Mouse (Mus musculus) MN1 (cell line): Measurements from ENCODE around the gene Arhgef2.
A peak's percentile ranks its signal among the peaks of the same experiment; 100 is the strongest.

ENCODE experiments used
- DNase-seq: peaks from one replicate; pipeline ENCODE4 v3.0.0-alpha.2; 2016; ENCODE audit warnings: low spot score

Arhgef2 gene

GRCm38 (mm10) chr3:88621537-88622112 lies 15.9 kb downstream of the Arhgef2 start:
- peak; percentile 64 for DNase-seq

- peak; percentile 50 for DNase-seq
Observed at GRCm38 (mm10) chr3:88622113-88622940, 16.6 kb downstream of the Arhgef2 start.

- peak; percentile 58 for DNase-seq
Observed at GRCm38 (mm10) chr3:88622941-88623345, 17.2 kb downstream of the Arhgef2 start.

- no peak for DNase-seq
Observed at GRCm38 (mm10) chr3:88623346-88624135, 17.8 kb downstream of the Arhgef2 start.

GRCm38 (mm10) chr3:88624324-88624723 lies 18.6 kb downstream of the Arhgef2 start:
- no peak for DNase-seq

- peak; percentile 76 for DNase-seq
Observed at GRCm38 (mm10) chr3:88624951-88625350, 19.2 kb downstream of the Arhgef2 start.

- DNase-seq, result no peak
Observed at GRCm38 (mm10) chr3:88625531-88625930, 19.8 kb downstream of the Arhgef2 start.

- no peak for DNase-seq
Observed at GRCm38 (mm10) chr3:88626316-88626715, 20.6 kb downstream of the Arhgef2 start.

- no peak for DNase-seq
Observed at GRCm38 (mm10) chr3:88627114-88627513, 21.3 kb downstream of the Arhgef2 start.

GRCm38 (mm10) chr3:88627535-88627934 lies 21.8 kb downstream of the Arhgef2 start:
- no peak for DNase-seq

- no peak for DNase-seq
Observed at GRCm38 (mm10) chr3:88628766-88629165, 23.0 kb downstream of the Arhgef2 start.

- no peak for DNase-seq
Observed at GRCm38 (mm10) chr3:88629244-88629643, 23.5 kb downstream of the Arhgef2 start.

- no peak for DNase-seq
Observed at GRCm38 (mm10) chr3:88630018-88630417, 24.3 kb downstream of the Arhgef2 start.

- no peak for DNase-seq
Observed at GRCm38 (mm10) chr3:88630849-88631341, 25.1 kb downstream of the Arhgef2 start.

- peak; percentile 63 for DNase-seq
Observed at GRCm38 (mm10) chr3:88631921-88632587, 26.3 kb downstream of the Arhgef2 start.

GRCm38 (mm10) chr3:88633056-88633455 lies 27.3 kb downstream of the Arhgef2 start:
- no peak for DNase-seq

- no peak for DNase-seq
Observed at GRCm38 (mm10) chr3:88635506-88636275, 29.9 kb downstream of the Arhgef2 start.

GRCm38 (mm10) chr3:88636555-88636986 lies 30.8 kb downstream of the Arhgef2 start:
- no peak for DNase-seq

GRCm38 (mm10) chr3:88637134-88637533 lies 31.4 kb downstream of the Arhgef2 start:
- DNase-seq, result no peak

- DNase-seq, result no peak
Observed at GRCm38 (mm10) chr3:88639239-88639638, 33.5 kb downstream of the Arhgef2 start.

GRCm38 (mm10) chr3:88640676-88641075 lies 34.9 kb downstream of the Arhgef2 start:
- DNase-seq, result peak; percentile 83
